Mouse (Mus musculus) lung, adult 2 months (tissue): ENCODE measurements at regions not wholly inside any gene's neighbourhood (a gene's known extent, or its start where the extent isn't known, plus 50 kb on each side); places are given as distances from the start of the nearest gene placed in this dataset.

ENCODE experiments used
- CTCF ChIP-seq: fragments of 200-500 bp; IDR thresholded peaks from 2 replicates; pipeline ENCODE4 v1.5.1; 2011; ENCODE audit warnings: mild to moderate bottlenecking, low read length, control low read depth; ENCODE audit not compliant: insufficient read depth
- POLR2A ChIP-seq: fragments of 200-500 bp; IDR thresholded peaks from 2 replicates; pipeline ENCODE4 v1.6.1; 2011; ENCODE audit warnings: low read depth, mild to moderate bottlenecking, control low read depth, low read length, borderline replicate concordance; ENCODE audit errors: extremely low read depth

- TF ChIP-seq POLR2A (no peak), CTCF (no peak)
Measured at GRCm38 (mm10) chr9:23567081-23567480, 344.2 kb downstream of the Bmper start.
